Mouse (Mus musculus) limb, embryonic 13.5 days (tissue): ENCODE data around the gene Zfhx3. TPM values are rescaled to one million over a fixed set of nuclear protein-coding genes. Genes with fewer than 3 reads are reported as not detected.
A peak's percentile ranks its signal among the peaks of the same experiment; 100 is the strongest.

Experiments
- ATAC-seq: fragments of 200-750 bp; cut with Nextera tagmentation; 2 replicates; pipeline ENCODE4 v1.8.0; 2017; ENCODE audit warnings: low read depth, moderate number of reproducible peaks, moderate TSS enrichment; ENCODE audit not compliant: low FRiP score
- H3K27ac ChIP-seq: fragments of 300-500 bp; sonication (generic); 2 replicates; pipeline ENCODE4 v1.5.1; 2015; ENCODE audit warnings: inconsistent platforms, mild to moderate bottlenecking, moderate library complexity
- H3K27me3 ChIP-seq: fragments of 300-500 bp; sonication (generic); 2 replicates; pipeline ENCODE4 v1.6.1; 2015; ENCODE audit warnings: mild to moderate bottlenecking, inconsistent platforms
- H3K36me3 ChIP-seq: fragments of 300-500 bp; sonication (generic); 2 replicates; pipeline ENCODE4 v1.6.1; 2015; ENCODE audit warnings: inconsistent platforms, mild to moderate bottlenecking, moderate library complexity
- H3K4me1 ChIP-seq: fragments of 300-500 bp; sonication (generic); 2 replicates; pipeline ENCODE4 v1.6.1; 2015; ENCODE audit warnings: inconsistent platforms
- H3K4me2 ChIP-seq: fragments of 300-500 bp; sonication (generic); replicated peaks from 2 replicates; pipeline ENCODE4 v1.6.1; 2015; ENCODE audit warnings: inconsistent platforms, mild to moderate bottlenecking, moderate library complexity
- H3K4me3 ChIP-seq: fragments of 300-500 bp; sonication (generic); 2 replicates; pipeline ENCODE4 v1.5.1; 2015; ENCODE audit warnings: moderate library complexity, mild to moderate bottlenecking, inconsistent platforms
- H3K9ac ChIP-seq: fragments of 300-500 bp; sonication (generic); 2 replicates; pipeline ENCODE4 v1.6.1; 2015; ENCODE audit warnings: mild to moderate bottlenecking, inconsistent platforms
- H3K9me3 ChIP-seq: fragments of 300-500 bp; sonication (generic); 2 replicates; pipeline ENCODE4 v1.6.1; 2016; ENCODE audit warnings: inconsistent platforms
- WGBS: fragments of 180-500 bp; shearing (Covaris S2); methylation state at CpG from one replicate; pipeline ENCODE4 v1.1.7; 2015; 5-methylcytosine and 5-hydroxymethylcytosine counted together
- polyA plus RNA-seq: library from polyadenylated mRNA; unstranded; fragments of >200 nt; fragmentation: Nextera tagmentation; extraction: Ambion mirVana; gene quantifications from 2 replicates; pipeline ENCODE4 v1.2.1, GENCODE M21; 2015

Zfhx3 gene
- polyA plus RNA-seq, 1 experiment from 2014 or later, result 44.1 TPM

DNA sequence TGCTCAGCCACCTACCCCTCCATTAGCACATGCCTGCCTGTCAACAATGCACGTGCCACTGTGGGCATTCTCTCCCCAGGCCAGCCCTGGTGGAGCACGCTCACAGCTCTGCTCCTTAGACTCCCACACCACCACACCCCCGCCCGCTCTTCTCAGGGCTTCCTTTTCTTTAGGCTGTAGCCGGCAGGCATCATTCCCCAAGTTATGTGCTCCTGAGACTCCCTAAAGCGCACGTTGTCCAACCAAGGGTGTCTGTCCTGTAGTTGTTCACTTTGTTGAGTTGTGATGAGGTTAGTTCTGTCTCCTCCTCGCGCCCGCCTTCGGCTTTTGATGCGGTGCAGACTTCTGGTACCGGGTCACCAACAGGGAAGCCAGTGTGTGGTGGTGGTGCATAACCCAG lies 755.1 kb downstream of the Zfhx3 start:
- H3K4me2 ChIP-seq, result peak overlapping the region; percentile 81
- peak overlapping the region; percentile 64 for H3K9ac ChIP-seq
- peaks cover 58% of the 10 kb centered on the region for H3K27me3 ChIP-seq
- WGBS, result 3% methylated on average over 13 of the region's 13 CpGs
- peaks cover 72% of the 10 kb centered on the region for H3K4me1 ChIP-seq
- H3K9me3 ChIP-seq, result no peaks in the 10 kb centered on the region
- H3K27ac ChIP-seq, result peak overlapping the region; percentile 82
- H3K36me3 ChIP-seq, result no peaks in the 10 kb centered on the region
- 0 out of 2 replicates have a peak, but pooled peaks have one; percentile 13 for ATAC-seq
- peak overlapping the region; percentile 25 for H3K4me3 ChIP-seq

DNA sequence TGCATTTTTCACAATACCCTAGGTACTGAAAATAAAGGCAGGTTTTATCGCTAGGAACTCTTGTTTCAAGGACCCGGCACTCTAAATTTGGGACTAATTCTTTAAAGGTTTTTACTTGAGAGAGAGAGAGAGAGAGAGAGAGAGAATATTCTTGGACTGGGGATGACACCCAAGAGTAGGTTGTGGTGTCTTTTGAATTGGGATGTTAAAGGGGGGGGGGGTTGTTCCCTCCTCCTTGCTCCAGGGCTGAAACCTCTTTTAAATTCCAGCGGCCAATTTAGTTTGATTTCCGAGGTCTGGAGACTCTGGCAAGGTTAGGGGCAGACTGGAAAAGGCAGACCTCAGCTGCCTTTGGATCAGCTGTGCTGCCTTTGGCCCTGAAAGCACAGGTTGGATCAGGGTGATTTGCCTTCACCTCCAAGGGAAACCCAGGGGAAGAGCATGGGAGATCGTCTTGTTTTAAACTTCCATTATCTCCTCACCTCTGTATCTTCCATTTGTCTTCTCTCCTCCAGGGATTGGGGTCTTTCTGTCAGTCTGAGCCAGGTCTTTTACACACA lies 755.7 kb downstream of the Zfhx3 start:
- peak overlapping the region; percentile 25 for H3K4me3 ChIP-seq
- H3K4me1 ChIP-seq, result peaks cover 68% of the 10 kb centered on the region
- no peaks in the 10 kb centered on the region for H3K36me3 ChIP-seq
- H3K9me3 ChIP-seq, result no peaks in the 10 kb centered on the region
- peaks cover 58% of the 10 kb centered on the region for H3K27me3 ChIP-seq
- H3K27ac ChIP-seq, result peak overlapping the region; percentile 82
- WGBS, result 4% methylated on average over 5 of the region's 5 CpGs
- H3K4me2 ChIP-seq, result peak overlapping the region; percentile 81
- peak overlapping the region; percentile 64 for H3K9ac ChIP-seq
- no peak for ATAC-seq

DNA sequence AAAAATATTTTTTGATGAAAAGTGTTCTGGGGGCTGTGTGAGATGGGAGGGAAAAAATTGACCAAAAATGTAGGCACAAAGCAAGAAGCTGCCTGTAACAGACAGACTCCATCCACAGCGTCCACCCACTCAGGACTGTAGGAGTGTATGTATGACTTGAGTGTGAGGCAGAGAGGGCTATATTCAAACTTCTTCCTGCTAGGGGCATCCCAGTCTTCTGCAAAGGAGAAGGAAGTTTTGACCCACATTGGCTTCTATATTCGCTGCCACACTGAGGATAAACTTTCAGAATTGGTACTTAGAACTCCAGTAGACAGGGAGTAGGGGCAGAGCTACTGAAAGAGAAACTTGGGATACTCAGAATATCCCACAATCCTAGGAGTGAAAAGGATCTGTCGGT lies 756.6 kb downstream of the Zfhx3 start:
- H3K4me3 ChIP-seq, result peak overlapping the region; percentile 34
- H3K4me1 ChIP-seq, result peaks cover 60% of the 10 kb centered on the region
- H3K27ac ChIP-seq, result peak overlapping the region; percentile 79
- ATAC-seq, result no peak
- H3K36me3 ChIP-seq, result no peaks in the 10 kb centered on the region
- H3K27me3 ChIP-seq, result peaks cover 54% of the 10 kb centered on the region
- H3K9ac ChIP-seq, result peak overlapping the region; percentile 66
- H3K9me3 ChIP-seq, result no peaks in the 10 kb centered on the region
- peak overlapping the region; percentile 68 for H3K4me2 ChIP-seq
- WGBS, result 13% methylated on average over 3 of the region's 3 CpGs

DNA sequence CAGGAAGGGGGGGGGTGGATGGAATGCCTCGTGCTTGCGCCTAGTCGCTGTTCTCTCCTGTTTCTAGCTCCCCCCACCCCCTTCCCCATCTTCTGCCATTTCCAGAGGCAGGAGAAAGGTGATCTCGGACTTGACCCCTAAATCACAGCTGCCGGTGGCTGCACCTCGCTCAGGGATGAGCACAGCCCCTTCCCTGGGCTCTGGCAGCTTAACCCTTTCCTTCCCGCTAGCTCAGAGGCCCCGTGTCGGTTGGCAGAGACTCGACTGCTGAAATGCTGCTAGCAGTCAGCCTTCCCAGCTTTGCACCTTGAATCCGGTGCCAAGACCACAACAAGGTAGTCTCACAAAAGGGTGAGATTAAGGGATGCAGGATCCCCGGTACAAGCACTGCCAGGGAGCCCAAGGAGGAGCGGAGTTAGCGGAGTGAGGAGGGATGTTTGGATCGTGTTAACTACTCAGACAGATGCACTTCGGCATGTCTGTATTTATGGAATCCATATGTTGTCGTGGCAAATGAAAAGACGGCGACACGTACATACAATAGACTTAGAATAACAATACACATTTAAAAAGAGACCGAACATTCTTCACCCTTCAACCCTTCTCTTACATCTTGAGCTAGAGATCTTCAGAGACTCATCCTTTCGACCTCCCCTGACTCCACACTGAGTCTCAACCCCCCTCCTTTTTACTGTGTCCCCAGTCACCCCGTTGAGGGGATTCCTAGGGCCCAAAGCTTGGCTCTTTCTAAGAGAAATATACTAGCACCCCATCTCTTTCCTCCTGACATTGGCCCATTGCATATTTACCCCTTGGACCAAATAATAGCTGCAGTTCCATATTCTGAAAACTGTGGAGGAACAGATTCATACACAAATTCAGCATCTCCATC lies 757.3 kb downstream of the Zfhx3 start:
- WGBS, result 4% methylated on average over 23 of the region's 23 CpGs
- no peaks in the 10 kb centered on the region for H3K9me3 ChIP-seq
- no peaks in the 10 kb centered on the region for H3K36me3 ChIP-seq
- H3K27ac ChIP-seq, result peak overlapping the region; percentile 79
- peaks cover 48% of the 10 kb centered on the region for H3K27me3 ChIP-seq
- no peak for ATAC-seq
- peaks cover 53% of the 10 kb centered on the region for H3K4me1 ChIP-seq
- peak overlapping the region; percentile 34 for H3K4me3 ChIP-seq
- peak overlapping the region; percentile 66 for H3K9ac ChIP-seq
- H3K4me2 ChIP-seq, result peak overlapping the region; percentile 68

DNA sequence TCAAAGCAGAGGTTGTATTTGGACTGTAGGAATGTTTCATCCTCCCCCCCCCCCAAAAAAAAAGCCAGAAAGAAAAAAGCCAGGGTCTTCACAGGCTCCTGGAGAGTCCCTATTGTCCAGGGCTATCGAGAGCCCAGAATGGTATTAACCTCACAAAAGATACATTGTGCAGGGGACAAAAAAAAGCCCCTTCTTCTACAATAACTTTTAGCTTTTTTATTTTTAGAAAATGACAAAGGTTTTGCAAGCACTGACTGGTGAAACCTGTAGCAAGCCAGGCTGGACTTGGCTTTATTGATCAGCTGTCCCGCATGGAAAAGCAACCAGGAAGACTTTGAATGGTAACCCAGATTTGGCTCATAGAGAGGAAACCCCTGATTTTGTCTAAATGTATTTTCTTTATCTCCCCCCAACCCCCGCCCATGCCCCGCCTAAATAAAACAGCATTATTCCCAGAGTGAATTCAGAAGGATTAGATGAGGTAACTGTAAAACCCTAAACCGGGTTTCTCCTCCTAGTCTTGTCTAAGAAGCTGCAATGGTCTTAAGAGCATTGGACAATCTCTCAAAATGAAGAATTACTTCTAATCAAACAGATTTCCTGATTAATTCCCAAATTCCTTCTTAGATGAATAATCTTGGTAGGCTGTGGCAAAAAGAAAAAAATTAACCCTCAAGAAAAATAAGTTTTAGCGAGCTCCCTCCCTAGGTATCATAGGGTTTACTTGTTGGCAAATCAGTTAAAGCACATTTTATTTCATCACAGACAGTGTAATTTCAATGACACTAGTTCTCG lies 759.1 kb downstream of the Zfhx3 start:
- peak overlapping the region; percentile 91 for H3K4me3 ChIP-seq
- H3K36me3 ChIP-seq, result no peaks in the 10 kb centered on the region
- peaks cover 45% of the 10 kb centered on the region for H3K4me1 ChIP-seq
- H3K4me2 ChIP-seq, result peak overlapping the region; percentile 97
- ATAC-seq, result no peak
- H3K27ac ChIP-seq, result peak overlapping the region; percentile 100; the same call in 1 of the 2 replicates
- peaks cover 29% of the 10 kb centered on the region for H3K27me3 ChIP-seq
- H3K9ac ChIP-seq, result peak overlapping the region; percentile 100
- H3K9me3 ChIP-seq, result no peaks in the 10 kb centered on the region
- 15% methylated on average over 7 of the region's 7 CpGs for WGBS

DNA sequence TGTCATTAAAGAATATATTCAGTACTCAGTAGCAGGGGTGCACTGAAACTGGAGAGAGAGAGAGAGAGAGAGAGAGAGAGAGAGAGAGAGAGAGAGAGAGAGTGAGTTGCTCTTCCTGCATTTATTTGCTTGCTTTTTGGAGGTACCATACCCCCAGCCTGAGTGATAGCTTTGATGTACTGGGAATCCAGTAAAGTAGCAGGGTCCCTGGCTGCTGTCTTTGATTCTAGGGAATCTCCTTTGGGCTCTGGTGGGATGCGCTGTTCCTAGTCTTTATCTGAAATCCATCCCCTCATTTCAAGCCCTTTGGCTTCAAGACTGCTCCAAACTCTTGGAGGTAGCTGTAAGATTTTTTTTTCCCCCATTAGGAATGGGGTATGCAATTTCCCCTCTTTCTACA lies 759.8 kb downstream of the Zfhx3 start:
- WGBS, result 42% methylated on average over 1 of the region's 1 CpGs
- Histone ChIP-seq H3K9ac (peak overlapping the region; percentile 100), H3K36me3 (no peaks in the 10 kb centered on the region), H3K4me1 (peaks cover 45% of the 10 kb centered on the region), H3K27ac (peak overlapping the region; percentile 100), H3K4me2 (peak overlapping the region; percentile 97), H3K27me3 (peaks cover 24% of the 10 kb centered on the region), H3K9me3 (no peaks in the 10 kb centered on the region), H3K4me3 (peak overlapping the region; percentile 91)
- ATAC-seq, result no peak

DNA sequence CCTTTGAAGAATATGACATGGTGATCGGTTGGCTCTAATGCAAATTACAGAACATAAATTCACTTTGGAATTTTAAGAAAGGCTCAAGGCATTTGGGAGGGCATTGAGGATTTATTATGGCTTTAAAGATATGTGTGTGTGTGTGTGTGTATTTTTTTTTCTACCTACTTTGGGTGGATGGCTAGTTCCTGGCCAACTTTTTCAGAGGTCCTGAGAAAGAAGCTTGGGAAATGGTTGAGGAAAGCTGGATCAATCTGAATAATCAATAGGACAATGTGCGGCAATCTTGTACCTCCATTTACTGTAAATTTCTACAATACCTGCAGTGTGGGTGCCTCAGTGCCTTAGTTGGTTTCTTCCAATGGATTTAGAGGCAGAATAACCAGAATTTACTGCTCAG lies 763.3 kb downstream of the Zfhx3 start:
- peak overlapping the region; percentile 91 for H3K4me3 ChIP-seq
- H3K27me3 ChIP-seq, result no peaks in the 10 kb centered on the region
- peak overlapping the region; percentile 100 for H3K9ac ChIP-seq
- no peaks in the 10 kb centered on the region for H3K36me3 ChIP-seq
- no peaks in the 10 kb centered on the region for H3K9me3 ChIP-seq
- H3K4me2 ChIP-seq, result peak overlapping the region; percentile 97
- peak overlapping the region; percentile 100 for H3K27ac ChIP-seq
- 25% methylated on average over 2 of the region's 2 CpGs for WGBS
- ATAC-seq, result no peak
- peaks cover 51% of the 10 kb centered on the region for H3K4me1 ChIP-seq

DNA sequence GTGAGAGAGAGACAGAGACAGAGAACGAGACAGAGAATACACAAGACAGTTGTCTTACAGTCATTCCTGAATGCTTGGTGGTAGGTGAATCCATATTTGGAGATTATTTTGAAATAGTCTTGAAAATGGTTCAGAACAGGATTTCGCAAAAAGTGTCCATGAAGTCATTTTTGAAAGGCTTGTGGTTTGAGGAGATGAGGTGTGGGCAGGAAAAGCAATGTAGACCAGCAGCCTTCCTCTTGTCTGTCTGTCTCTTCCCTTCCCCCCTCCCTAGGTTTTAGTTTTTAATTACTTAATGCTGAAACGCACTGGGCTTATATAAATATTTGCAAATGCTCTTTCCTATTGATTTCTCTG lies 764.0 kb downstream of the Zfhx3 start:
- H3K4me1 ChIP-seq, result peaks cover 58% of the 10 kb centered on the region
- 36% methylated on average over 3 of the region's 3 CpGs for WGBS
- H3K36me3 ChIP-seq, result no peaks in the 10 kb centered on the region
- no peaks in the 10 kb centered on the region for H3K9me3 ChIP-seq
- peak overlapping the region; percentile 100 for H3K27ac ChIP-seq
- no peak for ATAC-seq
- H3K27me3 ChIP-seq, result no peaks in the 10 kb centered on the region
- peak overlapping the region; percentile 100 for H3K9ac ChIP-seq
- H3K4me3 ChIP-seq, result peak overlapping the region; percentile 91
- H3K4me2 ChIP-seq, result peak overlapping the region; percentile 97

DNA sequence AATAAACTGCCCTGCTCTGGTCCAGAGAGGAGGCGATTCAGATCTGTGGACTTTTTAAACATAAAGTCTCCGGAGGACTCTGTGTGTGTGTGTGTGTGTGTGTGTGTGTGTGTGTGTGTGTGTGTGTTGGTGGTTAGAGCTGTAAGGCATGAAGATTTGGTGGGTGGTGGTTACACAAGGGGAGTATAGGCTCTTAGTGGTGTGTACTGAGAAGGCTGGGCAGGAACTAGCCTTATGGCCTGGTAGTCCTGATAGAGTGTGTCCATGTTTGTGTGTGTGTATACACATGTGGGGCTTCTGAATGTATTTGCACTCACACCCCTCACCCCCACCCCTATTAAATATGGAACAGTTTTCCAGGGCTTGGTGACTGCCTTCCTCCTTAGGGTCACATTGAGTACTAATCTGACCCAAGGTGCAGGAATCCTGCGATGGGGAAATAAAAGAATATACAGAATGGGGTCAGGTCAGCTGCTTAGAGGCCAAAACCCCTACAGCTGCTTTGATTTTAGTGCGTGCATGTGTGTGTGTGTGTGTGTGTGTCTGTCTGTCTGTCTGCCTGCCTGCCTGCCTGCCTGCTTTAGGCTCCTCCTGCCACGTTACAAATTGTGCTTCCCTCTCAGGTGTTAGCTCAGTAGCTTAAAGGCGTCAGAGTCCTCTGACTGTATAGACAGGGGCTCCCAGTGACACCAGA lies 764.6 kb downstream of the Zfhx3 start:
- Histone ChIP-seq H3K4me1 (peaks cover 63% of the 10 kb centered on the region), H3K27me3 (no peaks in the 10 kb centered on the region), H3K4me2 (peak overlapping the region; percentile 97), H3K9me3 (no peaks in the 10 kb centered on the region), H3K4me3 (peak overlapping the region; percentile 91), H3K9ac (peak overlapping the region; percentile 100), H3K36me3 (no peaks in the 10 kb centered on the region), H3K27ac (peak overlapping the region; percentile 100)
- no peak for ATAC-seq
- 20% methylated on average over 6 of the region's 6 CpGs for WGBS

DNA sequence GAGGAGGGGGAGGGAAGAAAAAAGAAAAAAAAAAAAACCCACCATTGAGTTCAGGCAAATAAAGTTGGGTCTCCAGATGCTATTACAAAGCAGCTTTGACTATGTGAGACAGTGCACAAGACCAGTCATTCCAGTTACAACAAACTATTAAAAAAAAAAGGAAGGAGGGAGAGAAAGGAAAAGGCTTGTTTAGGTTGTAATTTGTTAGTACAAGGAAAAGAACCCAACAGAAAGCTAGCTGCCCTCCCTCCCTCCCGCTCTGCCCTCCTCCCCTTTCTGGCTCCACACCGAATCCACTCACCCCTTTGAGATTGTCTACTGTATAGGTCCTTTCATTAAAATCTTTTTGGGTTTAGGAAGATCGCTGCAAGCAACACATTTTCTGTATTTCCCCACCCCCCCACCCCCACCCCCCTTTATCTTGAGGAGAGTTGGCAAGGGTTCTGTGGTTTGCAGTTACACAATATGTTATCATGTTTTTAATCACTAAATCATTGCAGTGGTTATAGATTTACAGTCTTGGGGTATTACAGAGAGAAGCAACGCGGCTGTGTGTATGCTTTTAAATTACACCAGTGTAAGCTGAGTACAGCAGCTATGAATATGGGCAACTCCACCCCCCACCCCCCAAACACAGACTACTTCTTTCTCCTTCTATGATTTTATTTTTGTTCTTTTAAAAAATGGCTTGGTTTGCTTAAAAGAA lies 765.3 kb downstream of the Zfhx3 start:
- Histone ChIP-seq H3K4me1 (peaks cover 71% of the 10 kb centered on the region), H3K9ac (peak overlapping the region; percentile 100), H3K27ac (peak overlapping the region; percentile 100), H3K4me2 (peak overlapping the region; percentile 97), H3K9me3 (no peaks in the 10 kb centered on the region), H3K27me3 (no peaks in the 10 kb centered on the region), H3K4me3 (peak overlapping the region; percentile 91), H3K36me3 (no peaks in the 10 kb centered on the region)
- WGBS, result 2% methylated on average over 5 of the region's 5 CpGs
- no peak for ATAC-seq

DNA sequence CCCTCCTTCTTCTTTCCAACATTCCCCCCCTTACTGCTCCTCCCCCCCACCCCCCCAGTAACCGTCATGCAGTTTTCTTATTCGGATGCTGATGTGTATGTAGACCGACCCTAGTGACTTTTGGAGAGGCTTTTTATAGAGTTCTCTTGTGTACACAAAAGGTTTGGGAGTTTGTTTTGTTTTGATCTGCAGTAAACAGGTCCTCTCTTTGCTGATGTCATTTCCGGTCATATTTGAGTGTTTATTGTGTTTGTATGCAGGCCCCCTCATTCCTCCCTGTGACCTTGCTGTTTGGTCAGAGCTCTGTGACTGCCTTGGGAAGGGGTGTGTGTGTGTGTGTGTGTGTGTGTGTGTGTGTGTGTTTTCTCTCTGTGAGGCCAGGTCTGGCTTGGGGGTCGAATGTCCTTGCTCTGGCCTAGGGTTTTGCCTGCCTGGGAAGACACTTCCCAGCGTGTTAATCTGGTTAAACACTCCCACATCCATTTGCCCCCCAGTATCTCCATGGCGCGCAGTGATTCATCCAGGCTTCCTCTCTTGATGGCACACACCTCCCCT lies 766.5 kb downstream of the Zfhx3 start:
- Histone ChIP-seq H3K27me3 (no peaks in the 10 kb centered on the region), H3K27ac (peak overlapping the region; percentile 100), H3K36me3 (no peaks in the 10 kb centered on the region), H3K9me3 (no peaks in the 10 kb centered on the region), H3K4me2 (peak overlapping the region; percentile 97), H3K4me3 (0 out of 2 replicates have a peak overlapping the region, but pooled peaks have one; percentile 7), H3K4me1 (peaks cover 83% of the 10 kb centered on the region), H3K9ac (peak overlapping the region; percentile 100)
- WGBS, result 19% methylated on average over 8 of the region's 8 CpGs
- no peak for ATAC-seq
